10 mouse cellular contexts compared by ENCODE assay signal in the genomic region with DNA sequence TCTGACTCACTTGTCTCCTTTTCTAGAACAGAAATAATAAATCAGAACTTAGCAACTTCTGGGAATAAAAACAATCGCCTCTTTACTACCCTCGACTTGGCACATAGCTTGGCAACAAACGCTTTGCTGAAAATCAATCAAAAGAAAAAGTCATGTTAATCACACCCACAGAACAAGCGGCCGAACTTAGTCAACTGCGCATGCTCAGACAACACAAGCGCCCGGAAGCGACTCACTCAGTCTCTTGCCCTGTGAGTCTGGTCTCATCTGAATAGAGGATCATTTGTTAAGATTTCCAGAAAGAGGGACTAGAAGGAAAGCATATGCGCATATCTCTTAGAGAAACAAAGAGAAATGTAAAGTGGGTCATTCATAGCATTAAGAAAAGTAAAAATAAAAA.
DNase-seq lines count a peak whose midpoint lies in the region; ATAC-seq and TF ChIP-seq lines count a peak whose summit lies in the region.
"Had no signal": no experiment of that assay in that cellular context is flagged by ENCODE, and none has a peak within 500 bp of the region (broad histone marks: within the 10 kb centered on the region; RNA-seq: fewer than 3 reads in every experiment).

No protein-coding gene starts in this region.

- peak; percentile 84 for ATAC-seq in frontal cortex, adult (ENCODE audit: low TSS enrichment)
- peak; percentile 63; the same call in 1 of the 2 replicates for ATAC-seq in hindbrain, embryonic 13.5 days (ENCODE audit: low FRiP score)
- no peak; the same call in 1 of the 2 replicates for ATAC-seq in midbrain, embryonic 15.5 days (replicated peaks)

- no peak overlapping the region for H3K4me3 ChIP-seq in hindbrain, embryonic 13.5 days
- H3K4me3 ChIP-seq in midbrain, embryonic 15.5 days, result peak overlapping the region; percentile 19; the same call in 1 of the 2 replicates
- no peak overlapping the region for H3K4me3 ChIP-seq in embryonic facial prominence, embryonic 10.5 days
- H3K4me3 ChIP-seq in thymus, adult 2 months (ENCODE audit: control insufficient read depth, insufficient read depth, low read length), result no peak overlapping the region
- H3K4me3 ChIP-seq: megakaryocyte, embryonic 14.5 days had no signal

- WGBS in hindbrain, embryonic 13.5 days, result 21% methylated on average over 10 of the region's 10 CpGs
- 36% methylated on average over 10 of the region's 10 CpGs for WGBS in midbrain, embryonic 15.5 days
- 60% methylated on average over 10 of the region's 10 CpGs for WGBS in embryonic facial prominence, embryonic 10.5 days
- 84% methylated on average over 10 of the region's 10 CpGs for whole genome bisulfite sequencing in thymus, adult 2 months

- H3K27me3 ChIP-seq in hindbrain, embryonic 13.5 days, result no peaks in the 10 kb centered on the region
- H3K27me3 ChIP-seq in midbrain, embryonic 15.5 days (replicated peaks), result no peaks in the 10 kb centered on the region
- peaks cover 10% of the 10 kb centered on the region; the same call in 1 of the 2 replicates for H3K27me3 ChIP-seq in embryonic facial prominence, embryonic 10.5 days (replicated peaks; ENCODE audit: low read depth, poor library complexity, severe bottlenecking)
- no peaks in the 10 kb centered on the region for H3K27me3 ChIP-seq in thymus, adult 2 months (ENCODE audit: control insufficient read depth, insufficient read depth, low read length)
- H3K27me3 ChIP-seq: megakaryocyte, embryonic 14.5 days had no signal

- no peaks in the 10 kb centered on the region for H3K9me3 ChIP-seq in hindbrain, embryonic 13.5 days
- H3K9me3 ChIP-seq in midbrain, embryonic 15.5 days, result no peaks in the 10 kb centered on the region
- no peaks in the 10 kb centered on the region for H3K9me3 ChIP-seq in embryonic facial prominence, embryonic 10.5 days
- H3K9me3 ChIP-seq: megakaryocyte, embryonic 14.5 days had no signal

- no peaks in the 10 kb centered on the region for H3K36me3 ChIP-seq in hindbrain, embryonic 13.5 days
- no peaks in the 10 kb centered on the region for H3K36me3 ChIP-seq in midbrain, embryonic 15.5 days (replicated peaks)
- H3K36me3 ChIP-seq in embryonic facial prominence, embryonic 10.5 days (replicated peaks), result no peaks in the 10 kb centered on the region
- H3K36me3 ChIP-seq in thymus, adult 2 months (ENCODE audit: control insufficient read depth, insufficient read depth, low read length), result no peaks in the 10 kb centered on the region

- H3K9ac ChIP-seq in hindbrain, embryonic 13.5 days, result no peak overlapping the region
- H3K9ac ChIP-seq in midbrain, embryonic 15.5 days, result no peak overlapping the region

- no peak for TF ChIP-seq POLR2A in thymus, adult 2 months (IDR thresholded peaks at IDR 0.05; ENCODE audit: control insufficient read depth, extremely low read depth, insufficient read depth, low read length, poor library complexity)

- H3K4me2 ChIP-seq in hindbrain, embryonic 13.5 days, result peak overlapping the region; percentile 51
- peak overlapping the region; percentile 42 for H3K4me2 ChIP-seq in midbrain, embryonic 15.5 days

- no peak overlapping the region for H3K27ac ChIP-seq in hindbrain, embryonic 13.5 days
- no peak overlapping the region for H3K27ac ChIP-seq in midbrain, embryonic 15.5 days
- no peak overlapping the region for H3K27ac ChIP-seq in embryonic facial prominence, embryonic 10.5 days (replicated peaks)
- no peak overlapping the region for H3K27ac ChIP-seq in thymus, adult 2 months (ENCODE audit: control insufficient read depth, insufficient read depth, low read length)
- H3K27ac ChIP-seq: kidney, postnatal 0 days had no signal

- TF ChIP-seq CTCF in thymus, adult 2 months (IDR thresholded peaks at IDR 0.05; ENCODE audit: borderline replicate concordance, control insufficient read depth, extremely low read depth, insufficient read depth, low read length, poor library complexity), result no peak

- H3K4me1 ChIP-seq in hindbrain, embryonic 13.5 days (replicated peaks), result peaks cover 24% of the 10 kb centered on the region
- H3K4me1 ChIP-seq in midbrain, embryonic 15.5 days, result peaks cover 11% of the 10 kb centered on the region
- H3K4me1 ChIP-seq in embryonic facial prominence, embryonic 10.5 days, result peaks cover 13% of the 10 kb centered on the region
- no peaks in the 10 kb centered on the region for H3K4me1 ChIP-seq in thymus, adult 2 months (replicated peaks; ENCODE audit: control insufficient read depth, insufficient read depth, low read length)
- H3K4me1 ChIP-seq: megakaryocyte, embryonic 14.5 days had no signal

- no peak for DNase-seq in frontal cortex, postnatal 14 days (ENCODE audit: low spot score in 2 of 2)
- peak; percentile 3 for DNase-seq in adrenal gland, postnatal 25 days
- DNase-seq in thymus, postnatal 36 days, result no peak
- DNase-seq in embryonic facial prominence, embryonic 10.5 days (ENCODE audit: low spot score), result no peak
- DNase-seq in thymus, adult 2 months, result no peak
